Mouse (Mus musculus): ENCODE data around the gene Pde4b. TPM values are rescaled to one million over a fixed set of nuclear protein-coding genes. Genes with fewer than 3 reads are reported as not detected.

Pde4b gene
- polyA plus RNA-seq, 1 experiment from 2014 or later: 49.4 TPM

DNA sequence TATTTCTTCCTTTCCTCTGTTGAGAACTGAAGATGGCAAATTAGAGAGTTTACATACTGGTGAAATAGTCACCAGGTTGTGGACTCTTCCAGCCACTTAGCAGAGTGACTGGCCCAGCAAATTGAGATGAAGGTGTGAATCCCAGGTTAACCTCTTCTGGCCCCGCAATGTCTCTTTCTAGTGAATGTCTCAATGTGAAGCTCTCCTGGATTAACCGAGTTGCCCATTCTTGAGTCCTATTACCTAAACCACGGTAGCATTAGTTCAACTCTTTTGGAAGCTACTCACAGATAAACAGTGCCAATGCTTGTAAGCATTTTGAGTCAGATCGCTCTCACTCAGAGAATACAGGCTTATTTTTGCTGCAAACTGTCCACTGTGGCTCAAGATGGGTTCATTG is 491.7 kb downstream of the Pde4b start:
- whole genome bisulfite sequencing: 88% methylated on average over 4 of the region's 4 CpGs
- Histone ChIP-seq H3K4me3 (replicated peaks; ENCODE audit: low read depth, low read length) (no peak overlapping the region), H3K9me3 (ENCODE audit: control insufficient read depth, low read length) (no peaks in the 10 kb centered on the region), H3K9ac (replicated peaks; ENCODE audit: low read length) (no peak overlapping the region), H3K36me3 (ENCODE audit: control insufficient read depth, insufficient read depth, low read length) (no peaks in the 10 kb centered on the region), H3K4me2 (ENCODE audit: low read length) (no peak overlapping the region), H3K27ac (replicated peaks; ENCODE audit: low read depth, low read length) (no peak overlapping the region), H3K4me1 (ENCODE audit: control insufficient read depth, insufficient read depth, low read length) (no peaks in the 10 kb centered on the region), H3K27me3 (ENCODE audit: control insufficient read depth, insufficient read depth, low read length) (no peaks in the 10 kb centered on the region)
- ATAC-seq (ENCODE audit: low FRiP score, low TSS enrichment) (no peak), DNase-seq (no peak)

DNA sequence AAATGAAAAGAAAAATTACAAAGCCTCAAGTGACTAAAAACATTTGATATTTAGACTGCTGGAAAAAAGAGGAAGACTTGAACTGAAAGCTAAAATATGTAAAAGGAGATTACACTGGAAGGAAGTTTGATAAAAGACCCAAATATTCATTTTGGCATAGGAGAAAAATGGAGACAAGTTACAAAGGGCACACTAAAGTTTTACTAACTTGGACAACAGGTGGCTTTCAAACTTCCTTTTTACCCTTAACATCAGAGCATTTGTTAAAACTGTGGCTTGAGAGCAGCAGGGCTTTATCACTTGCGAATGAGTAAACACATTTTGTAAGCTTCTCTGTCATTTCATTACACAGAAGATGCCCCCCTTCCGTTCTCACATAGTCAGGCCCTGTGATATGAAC is 492.4 kb downstream of the Pde4b start:
- no peak for DNase-seq
- no peaks in the 10 kb centered on the region for H3K4me1 ChIP-seq (ENCODE audit: control insufficient read depth, insufficient read depth, low read length)

DNA sequence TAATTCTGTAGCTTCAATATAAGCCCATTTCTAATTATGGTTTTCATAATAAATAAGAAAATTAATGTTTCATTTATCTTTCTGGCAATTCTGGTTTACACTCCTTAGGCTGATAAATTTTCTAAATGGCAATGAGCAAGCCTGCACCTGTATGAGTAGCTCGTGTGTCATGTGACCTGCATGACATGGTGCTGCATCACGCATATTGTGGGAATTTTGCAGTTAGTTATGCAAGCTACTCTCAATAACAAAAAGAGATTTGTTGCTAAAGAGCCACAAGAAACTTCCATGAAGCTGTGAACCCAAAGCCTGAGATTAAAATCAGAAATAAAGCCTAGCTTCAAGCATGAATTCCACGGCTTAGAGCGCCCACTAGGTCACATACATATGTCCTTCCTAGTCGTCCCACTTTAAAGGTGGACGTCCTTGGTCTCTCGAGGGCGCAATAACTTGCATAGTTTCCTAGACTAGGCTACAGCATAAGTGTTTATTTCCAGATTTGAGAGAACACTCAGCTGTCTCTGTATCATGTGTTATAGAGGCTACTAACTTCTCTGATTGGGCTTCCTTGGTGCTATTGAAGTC is 494.9 kb downstream of the Pde4b start:
- DNase-seq: no peak
- 90% methylated on average over 8 of the region's 8 CpGs for whole genome bisulfite sequencing
- H3K9ac ChIP-seq (replicated peaks; ENCODE audit: low read length): no peak overlapping the region

More for the DNA sequence above, 492.4 kb downstream of the Pde4b start:
- no peaks in the 10 kb centered on the region for H3K9me3 ChIP-seq (ENCODE audit: control insufficient read depth, low read length)
- no peak overlapping the region for H3K9ac ChIP-seq (replicated peaks; ENCODE audit: low read length)
- H3K36me3 ChIP-seq (ENCODE audit: control insufficient read depth, insufficient read depth, low read length): no peaks in the 10 kb centered on the region
- no peak overlapping the region for H3K27ac ChIP-seq (replicated peaks; ENCODE audit: low read depth, low read length)
- WGBS: 84% methylated on average over 2 of the region's 2 CpGs
- H3K4me3 ChIP-seq (replicated peaks; ENCODE audit: low read depth, low read length): no peak overlapping the region
- ATAC-seq (ENCODE audit: low FRiP score, low TSS enrichment): no peak
- H3K4me2 ChIP-seq (ENCODE audit: low read length): no peak overlapping the region
- H3K27me3 ChIP-seq (ENCODE audit: control insufficient read depth, insufficient read depth, low read length): no peaks in the 10 kb centered on the region

DNA sequence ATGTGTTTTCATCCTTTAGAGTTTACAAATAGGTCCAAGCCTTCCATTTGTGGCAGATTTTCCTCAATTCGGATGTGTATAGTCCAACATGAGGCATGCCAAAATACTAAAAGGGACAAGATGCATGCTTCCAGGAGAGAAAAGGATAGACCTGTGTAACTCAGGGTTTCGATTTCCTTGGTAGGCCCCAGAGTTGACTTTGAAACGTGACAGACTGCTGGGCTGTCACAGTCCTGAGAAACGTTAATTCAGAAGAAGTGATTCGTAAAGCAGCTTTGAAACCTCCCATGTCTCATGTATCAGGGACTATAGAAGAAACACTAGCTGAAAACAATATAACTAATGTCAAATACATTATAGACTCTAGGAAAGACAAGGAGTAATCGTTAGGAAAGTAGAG is 495.6 kb downstream of the Pde4b start:
- no peaks in the 10 kb centered on the region for H3K36me3 ChIP-seq (ENCODE audit: control insufficient read depth, insufficient read depth, low read length)
- no peak overlapping the region for H3K4me3 ChIP-seq (replicated peaks; ENCODE audit: low read depth, low read length)
- no peak overlapping the region for H3K4me2 ChIP-seq (ENCODE audit: low read length)
- H3K27me3 ChIP-seq (ENCODE audit: control insufficient read depth, insufficient read depth, low read length): no peaks in the 10 kb centered on the region
- H3K9me3 ChIP-seq (ENCODE audit: control insufficient read depth, low read length): no peaks in the 10 kb centered on the region
- H3K4me1 ChIP-seq (ENCODE audit: control insufficient read depth, insufficient read depth, low read length): no peaks in the 10 kb centered on the region
- ATAC-seq (ENCODE audit: low FRiP score, low TSS enrichment) (no peak), DNase-seq (no peak)
- no peak overlapping the region for H3K27ac ChIP-seq (replicated peaks; ENCODE audit: low read depth, low read length)
- WGBS: 82% methylated on average over 6 of the region's 6 CpGs
- H3K9ac ChIP-seq (replicated peaks; ENCODE audit: low read length): no peak overlapping the region

More for the DNA sequence above, 494.9 kb downstream of the Pde4b start:
- Histone ChIP-seq H3K4me2 (ENCODE audit: low read length) (no peak overlapping the region), H3K36me3 (ENCODE audit: control insufficient read depth, insufficient read depth, low read length) (no peaks in the 10 kb centered on the region), H3K4me1 (ENCODE audit: control insufficient read depth, insufficient read depth, low read length) (no peaks in the 10 kb centered on the region), H3K9me3 (ENCODE audit: control insufficient read depth, low read length) (no peaks in the 10 kb centered on the region), H3K27ac (replicated peaks; ENCODE audit: low read depth, low read length) (no peak overlapping the region), H3K4me3 (replicated peaks; ENCODE audit: low read depth, low read length) (no peak overlapping the region), H3K27me3 (ENCODE audit: control insufficient read depth, insufficient read depth, low read length) (no peaks in the 10 kb centered on the region)
- ATAC-seq (ENCODE audit: low FRiP score, low TSS enrichment): no peak

DNA sequence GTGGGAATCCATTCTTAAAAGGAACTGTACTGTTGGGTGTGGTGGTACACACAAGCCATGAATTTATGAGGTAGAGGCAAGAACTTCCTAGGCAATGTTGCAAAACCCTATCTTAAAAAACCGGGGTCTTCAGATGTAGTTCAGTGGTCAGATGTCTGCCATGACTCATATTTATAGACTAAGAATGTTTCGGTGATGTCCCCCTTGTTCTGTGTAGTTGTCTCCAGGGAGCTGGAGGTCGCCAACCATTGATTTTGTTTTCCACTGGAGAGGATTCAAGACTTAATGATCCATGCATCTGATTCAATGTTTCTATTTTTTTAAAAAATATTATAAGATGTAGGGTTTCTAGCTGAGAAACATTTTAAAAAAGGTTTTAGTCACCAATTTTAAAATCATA is 496.1 kb downstream of the Pde4b start:
- Histone ChIP-seq H3K27ac (replicated peaks; ENCODE audit: low read depth, low read length) (no peak overlapping the region), H3K9ac (replicated peaks; ENCODE audit: low read length) (no peak overlapping the region), H3K4me2 (ENCODE audit: low read length) (no peak overlapping the region), H3K9me3 (ENCODE audit: control insufficient read depth, low read length) (no peaks in the 10 kb centered on the region), H3K4me1 (ENCODE audit: control insufficient read depth, insufficient read depth, low read length) (peaks cover 3% of the 10 kb centered on the region), H3K4me3 (replicated peaks; ENCODE audit: low read depth, low read length) (no peak overlapping the region), H3K36me3 (ENCODE audit: control insufficient read depth, insufficient read depth, low read length) (no peaks in the 10 kb centered on the region), H3K27me3 (ENCODE audit: control insufficient read depth, insufficient read depth, low read length) (no peaks in the 10 kb centered on the region)
- 89% methylated on average over 3 of the region's 3 CpGs for WGBS
- DNase-seq: no peak
- ATAC-seq (ENCODE audit: low FRiP score, low TSS enrichment): no peak

DNA sequence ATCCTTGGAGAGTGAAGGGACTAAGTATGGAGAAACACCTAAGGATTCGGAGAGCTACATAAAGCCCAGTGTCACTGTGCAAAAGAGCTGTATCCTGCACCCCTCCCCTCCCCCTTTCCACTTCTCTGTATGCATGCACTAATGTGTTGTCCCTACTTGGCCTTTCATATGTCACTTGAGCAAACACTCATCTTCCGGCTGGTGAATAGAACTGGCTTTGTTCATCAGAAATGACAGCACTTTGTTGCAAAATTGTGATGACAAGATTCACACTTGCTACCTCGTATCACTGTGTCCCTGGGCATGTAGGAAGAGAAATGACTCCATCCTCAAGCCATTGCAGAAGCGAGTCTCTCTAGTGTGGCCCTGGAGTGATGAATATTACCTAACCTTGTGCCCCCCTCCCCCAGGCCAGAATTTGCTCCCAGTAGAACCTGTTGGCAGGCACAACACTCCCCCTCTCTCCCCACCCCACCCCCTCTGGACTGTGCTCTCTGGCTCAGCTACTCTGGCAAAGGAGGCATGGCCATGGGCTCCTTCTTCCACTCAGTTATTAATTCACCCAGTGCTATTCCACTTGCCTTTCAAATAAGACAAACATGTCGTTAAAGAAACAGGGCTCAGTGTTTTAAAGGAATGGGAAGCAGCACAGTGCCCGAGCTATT is 497.4 kb downstream of the Pde4b start:
- Histone ChIP-seq H3K4me1 (ENCODE audit: control insufficient read depth, insufficient read depth, low read length) (peaks cover 15% of the 10 kb centered on the region), H3K27ac (replicated peaks; ENCODE audit: low read depth, low read length) (no peak overlapping the region), H3K9me3 (ENCODE audit: control insufficient read depth, low read length) (no peaks in the 10 kb centered on the region), H3K4me3 (replicated peaks; ENCODE audit: low read depth, low read length) (no peak overlapping the region), H3K4me2 (ENCODE audit: low read length) (no peak overlapping the region), H3K9ac (replicated peaks; ENCODE audit: low read length) (no peak overlapping the region), H3K36me3 (ENCODE audit: control insufficient read depth, insufficient read depth, low read length) (no peaks in the 10 kb centered on the region), H3K27me3 (ENCODE audit: control insufficient read depth, insufficient read depth, low read length) (no peaks in the 10 kb centered on the region)
- no peak for ATAC-seq (ENCODE audit: low FRiP score, low TSS enrichment)
- 44% methylated on average over 6 of the region's 6 CpGs for WGBS
- DNase-seq: no peak

DNA sequence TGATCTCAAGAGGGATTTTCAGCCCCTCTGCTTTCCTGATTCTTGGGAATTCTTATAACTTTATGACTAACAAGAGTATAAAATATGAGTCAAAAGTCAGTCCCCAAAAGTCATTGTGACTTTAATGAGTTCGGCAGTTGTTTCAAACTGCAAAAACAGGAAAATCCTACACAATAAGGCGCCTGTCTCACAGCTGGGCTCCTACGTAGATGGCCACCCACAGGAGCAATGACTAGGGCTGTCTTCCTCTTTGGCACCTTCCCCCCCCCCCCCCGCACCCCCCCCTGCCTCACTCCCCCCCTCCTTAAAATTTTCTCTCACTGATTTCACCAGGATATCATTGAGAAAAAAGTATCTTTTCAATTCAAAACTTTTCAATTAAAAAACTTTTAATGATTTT is 498.2 kb downstream of the Pde4b start:
- H3K27me3 ChIP-seq (ENCODE audit: control insufficient read depth, insufficient read depth, low read length): no peaks in the 10 kb centered on the region
- no peak for DNase-seq
- ATAC-seq (ENCODE audit: low FRiP score, low TSS enrichment): no peak
- H3K9ac ChIP-seq (replicated peaks; ENCODE audit: low read length): no peak overlapping the region
- H3K36me3 ChIP-seq (ENCODE audit: control insufficient read depth, insufficient read depth, low read length): no peaks in the 10 kb centered on the region
- H3K4me1 ChIP-seq (ENCODE audit: control insufficient read depth, insufficient read depth, low read length): peaks cover 21% of the 10 kb centered on the region
- H3K9me3 ChIP-seq (ENCODE audit: control insufficient read depth, low read length): no peaks in the 10 kb centered on the region
- H3K27ac ChIP-seq (replicated peaks; ENCODE audit: low read depth, low read length): no peak overlapping the region
- H3K4me3 ChIP-seq (replicated peaks; ENCODE audit: low read depth, low read length): no peak overlapping the region
- no peak overlapping the region for H3K4me2 ChIP-seq (ENCODE audit: low read length)
- WGBS: 55% methylated on average over 3 of the region's 4 CpGs

DNA sequence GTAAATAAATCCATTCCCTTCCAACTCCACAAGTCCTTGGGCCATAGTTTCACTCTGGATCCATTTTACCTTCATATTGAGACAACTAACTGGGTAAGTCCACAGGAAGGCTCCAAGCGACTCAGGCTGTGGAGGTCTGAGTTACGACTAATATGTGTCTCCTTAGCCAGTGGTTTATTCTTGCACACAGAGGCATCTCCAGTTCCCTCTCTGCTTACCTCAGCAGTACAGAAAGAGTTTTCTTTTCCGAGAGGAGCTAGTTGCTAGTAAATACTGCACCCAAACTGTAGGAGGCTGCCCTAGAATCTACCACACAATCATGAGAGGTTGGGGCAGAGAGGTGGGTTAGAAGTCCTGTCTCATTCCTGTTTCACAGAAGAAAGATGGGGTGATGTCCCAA is 499.4 kb downstream of the Pde4b start:
- Histone ChIP-seq H3K36me3 (ENCODE audit: control insufficient read depth, insufficient read depth, low read length) (no peaks in the 10 kb centered on the region), H3K9ac (replicated peaks; ENCODE audit: low read length) (no peak overlapping the region), H3K4me1 (ENCODE audit: control insufficient read depth, insufficient read depth, low read length) (peaks cover 33% of the 10 kb centered on the region), H3K4me2 (ENCODE audit: low read length) (no peak overlapping the region), H3K27me3 (ENCODE audit: control insufficient read depth, insufficient read depth, low read length) (no peaks in the 10 kb centered on the region), H3K9me3 (ENCODE audit: control insufficient read depth, low read length) (no peaks in the 10 kb centered on the region), H3K27ac (replicated peaks; ENCODE audit: low read depth, low read length) (no peak overlapping the region), H3K4me3 (replicated peaks; ENCODE audit: low read depth, low read length) (no peak overlapping the region)
- 93% methylated on average over 3 of the region's 3 CpGs for WGBS
- DNase-seq: no peak
- no peak for ATAC-seq (ENCODE audit: low FRiP score, low TSS enrichment)

Measured in midbrain, embryonic 14.5 days (tissue).